Mouse (Mus musculus) heart, postnatal 0 days (tissue): ENCODE results near the gene Sez6l2. TPM values are rescaled to one million over a fixed set of nuclear protein-coding genes. Genes with fewer than 3 reads are reported as not detected.

ENCODE experiments used
- ATAC-seq: fragments of 200-750 bp; cut with Nextera tagmentation; 2 replicates; pipeline ENCODE4 v1.8.0; 2017; ENCODE audit warnings: low read depth, moderate number of reproducible peaks, moderate library complexity; ENCODE audit not compliant: insufficient read depth
- DNase-seq: peaks from one replicate; pipeline ENCODE4 v3.0.0-alpha.2; 2016; ENCODE audit warnings: low spot score
- H3K27ac ChIP-seq: fragments of 300-500 bp; sonication (generic); 2 replicates; pipeline ENCODE4 v1.5.1; 2014; ENCODE audit warnings: low read depth, mild to moderate bottlenecking
- H3K27me3 ChIP-seq: fragments of 300-500 bp; sonication (generic); 2 replicates; pipeline ENCODE4 v1.6.1; 2014; ENCODE audit warnings: low read length, mixed read lengths; ENCODE audit not compliant: control insufficient read depth, insufficient read depth
- H3K36me3 ChIP-seq: fragments of 300-500 bp; sonication (generic); replicated peaks from 2 replicates; pipeline ENCODE4 v1.6.1; 2014; ENCODE audit warnings: low read length, mixed read lengths; ENCODE audit not compliant: control insufficient read depth, insufficient read depth
- H3K4me1 ChIP-seq: fragments of 300-500 bp; sonication (generic); 2 replicates; pipeline ENCODE4 v1.6.1; 2014; ENCODE audit warnings: antibody characterized with exemption; ENCODE audit not compliant: control insufficient read depth, insufficient read depth
- H3K4me2 ChIP-seq: fragments of 300-500 bp; sonication (generic); 2 replicates; pipeline ENCODE4 v1.6.1; 2014; ENCODE audit warnings: low read depth, mild to moderate bottlenecking, low read length, moderate library complexity
- H3K4me3 ChIP-seq: fragments of 300-500 bp; sonication (generic); 2 replicates; pipeline ENCODE4 v1.5.1; 2014; ENCODE audit warnings: low read depth, low read length
- H3K9ac ChIP-seq: fragments of 300-500 bp; sonication (generic); replicated peaks from 2 replicates; pipeline ENCODE4 v1.6.1; 2014; ENCODE audit warnings: low read depth, low read length, mixed read lengths
- H3K9me3 ChIP-seq: fragments of 300-500 bp; sonication (generic); replicated peaks from 2 replicates; pipeline ENCODE4 v1.6.1; 2016; ENCODE audit warnings: low read length; ENCODE audit not compliant: control insufficient read depth
- CTCF ChIP-seq: IDR thresholded peaks from 2 replicates; pipeline ENCODE4 v1.5.1; 2016; ENCODE audit warnings: antibody characterized with exemption, control low read depth, low read depth
- EP300 ChIP-seq: IDR thresholded peaks from 2 replicates; pipeline ENCODE4 v1.6.1; 2016; ENCODE audit warnings: antibody characterized with exemption, low read depth
- WGBS: fragments of 180-500 bp; shearing (Covaris S2); extraction: QIAGEN DNeasy Blood & Tissue Kit; methylation state at CpG from one replicate; pipeline ENCODE4 v1.1.7; 2014; 5-methylcytosine and 5-hydroxymethylcytosine counted together
- polyA plus RNA-seq: library from polyadenylated mRNA; unstranded; fragments of >200 nt; fragmentation: Nextera tagmentation; extraction: Ambion mirVana; gene quantifications from 2 replicates; pipeline ENCODE4 v1.2.1, GENCODE M21; 2015
- total RNA-seq: library from RNA; depleted of rRNA; stranded (reverse); fragments of >200 nt; gene quantifications from 2 replicates; pipeline ENCODE4 v1.2.3, GENCODE M21; 2014; ENCODE audit warnings: low replicate concordance

Gene Sez6l2
- total and polyA plus RNA-seq, 2 experiments from 2014 or later: 1.5 to 8.7 TPM

DNA sequence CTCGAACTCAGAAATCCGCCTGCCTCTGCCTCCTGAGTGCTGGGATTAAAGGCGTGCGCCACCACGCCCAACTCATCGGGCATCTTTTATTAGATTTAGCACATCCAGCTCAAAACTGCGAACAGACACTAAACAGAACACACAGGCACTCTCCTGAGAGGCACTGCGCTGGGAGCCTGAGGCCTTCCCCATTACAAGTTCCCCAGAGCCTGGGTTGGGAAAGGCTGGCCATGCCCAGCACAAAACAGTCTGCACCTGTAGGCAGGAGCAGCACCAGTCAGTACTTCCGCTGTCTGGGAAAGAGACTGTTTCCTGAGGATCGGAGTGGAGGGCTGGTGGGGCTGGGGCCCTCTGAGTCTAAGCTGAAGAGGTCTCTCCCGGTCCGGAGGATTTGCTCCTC, 64.6 kb downstream of the Sez6l2 start:
- H3K27ac ChIP-seq: no peak overlapping the region
- no peak overlapping the region for H3K4me3 ChIP-seq
- no peaks in the 10 kb centered on the region for H3K27me3 ChIP-seq
- 88% methylated on average over 12 of the region's 12 CpGs for WGBS
- 0 out of 2 replicates have a peak, but pooled peaks cover 10% of the 10 kb centered on the region for H3K36me3 ChIP-seq
- ATAC-seq (no peak), DNase-seq (no peak)
- H3K9ac ChIP-seq: no peak overlapping the region
- TF ChIP-seq CTCF (no peak), EP300 (no peak)
- no peaks in the 10 kb centered on the region for H3K9me3 ChIP-seq
- no peak overlapping the region for H3K4me2 ChIP-seq
- peaks cover 12% of the 10 kb centered on the region for H3K4me1 ChIP-seq

DNA sequence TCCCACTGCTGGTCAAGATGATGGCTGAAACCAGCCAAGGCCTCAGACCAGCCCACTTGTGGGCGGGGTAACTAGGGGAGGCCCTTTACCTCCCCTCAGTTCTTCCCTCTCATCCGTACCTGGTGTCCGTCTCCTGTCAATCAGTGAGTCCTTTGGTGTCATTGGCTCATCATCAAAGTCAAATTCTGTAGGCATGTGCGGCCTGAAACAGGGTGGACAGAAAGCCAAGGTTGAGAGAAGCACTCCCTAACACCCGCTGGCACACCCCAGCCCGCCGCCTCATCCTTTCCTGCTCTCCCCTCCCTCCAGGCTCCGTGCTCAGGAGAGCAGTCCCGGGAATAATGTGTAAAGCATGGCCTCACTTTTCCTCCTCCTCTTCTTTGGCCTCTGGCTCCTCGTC, 65.7 kb downstream of the Sez6l2 start:
- peaks cover 21% of the 10 kb centered on the region for H3K4me1 ChIP-seq
- 0 out of 2 replicates have a peak, but pooled peaks cover 10% of the 10 kb centered on the region for H3K36me3 ChIP-seq
- TF ChIP-seq EP300 (no peak), CTCF (no peak)
- ATAC-seq: no peak
- WGBS: 0% methylated on average over 10 of the region's 10 CpGs
- H3K4me2 ChIP-seq: peak overlapping the region; percentile 89
- H3K4me3 ChIP-seq: peak overlapping the region; percentile 53
- H3K9me3 ChIP-seq: no peaks in the 10 kb centered on the region
- H3K27me3 ChIP-seq: no peaks in the 10 kb centered on the region
- DNase-seq: no peak
- H3K27ac ChIP-seq: peak overlapping the region; percentile 88
- H3K9ac ChIP-seq: peak overlapping the region; percentile 63

DNA sequence TGATC, 65.9 kb downstream of the Sez6l2 start, which contains the start of gene Pagr1b:
Gene Pagr1b (minus strand): TSS at position 4 of the 5 bp plus-strand sequence.
- H3K4me2 ChIP-seq: peak within 1 kb of the TSS; percentile 89
- H3K9me3 ChIP-seq: no peaks in the 10 kb centered on the region
- ATAC-seq (no peak), DNase-seq (no peak)
- H3K27ac ChIP-seq: peak within 1 kb of the TSS; percentile 88
- peak within 1 kb of the TSS; percentile 63 for H3K9ac ChIP-seq
- H3K4me1 ChIP-seq: peaks cover 23% of the 10 kb centered on the region
- peak within 1 kb of the TSS; percentile 53 for H3K4me3 ChIP-seq
- TF ChIP-seq CTCF: no peak
- TF ChIP-seq EP300: no peak
- H3K27me3 ChIP-seq: no peaks in the 10 kb centered on the region
- H3K36me3 ChIP-seq: 0 out of 2 replicates have a peak, but pooled peaks cover 10% of the 10 kb centered on the region

DNA sequence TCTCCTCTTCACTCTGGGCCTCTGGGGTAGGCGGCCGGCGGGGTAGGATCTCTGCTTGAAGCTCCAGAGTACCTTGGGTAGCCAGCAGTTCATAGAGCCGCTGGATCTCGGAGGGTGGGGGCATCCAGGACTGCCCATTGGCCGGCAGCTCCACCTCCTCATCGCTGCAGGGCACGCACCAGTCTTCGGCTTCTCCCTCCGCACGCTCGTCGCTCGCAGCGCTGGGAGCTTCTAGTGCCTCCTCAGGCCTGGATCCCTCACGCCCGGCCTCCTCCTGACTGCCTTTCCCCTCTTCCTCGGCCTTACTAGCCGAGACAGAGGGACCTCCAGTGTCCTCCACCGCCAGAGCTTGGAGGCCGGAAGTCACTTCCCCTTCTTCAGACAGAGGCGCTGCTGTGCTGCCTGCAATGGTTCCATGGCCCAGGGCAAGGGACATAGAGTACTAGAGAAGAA, 66.1 kb downstream of the Sez6l2 start:
- DNase-seq (peak; percentile 67), ATAC-seq (peak; percentile 45)
- WGBS: 1% methylated on average over 22 of the region's 22 CpGs
- H3K27ac ChIP-seq: peak overlapping the region; percentile 88
- H3K4me3 ChIP-seq: peak overlapping the region; percentile 53
- TF ChIP-seq EP300 (no peak), CTCF (no peak)
- no peaks in the 10 kb centered on the region for H3K9me3 ChIP-seq
- no peaks in the 10 kb centered on the region for H3K27me3 ChIP-seq
- peak overlapping the region; percentile 63 for H3K9ac ChIP-seq
- peak overlapping the region; percentile 89 for H3K4me2 ChIP-seq
- H3K36me3 ChIP-seq: 0 out of 2 replicates have a peak, but pooled peaks cover 10% of the 10 kb centered on the region
- peaks cover 25% of the 10 kb centered on the region for H3K4me1 ChIP-seq

DNA sequence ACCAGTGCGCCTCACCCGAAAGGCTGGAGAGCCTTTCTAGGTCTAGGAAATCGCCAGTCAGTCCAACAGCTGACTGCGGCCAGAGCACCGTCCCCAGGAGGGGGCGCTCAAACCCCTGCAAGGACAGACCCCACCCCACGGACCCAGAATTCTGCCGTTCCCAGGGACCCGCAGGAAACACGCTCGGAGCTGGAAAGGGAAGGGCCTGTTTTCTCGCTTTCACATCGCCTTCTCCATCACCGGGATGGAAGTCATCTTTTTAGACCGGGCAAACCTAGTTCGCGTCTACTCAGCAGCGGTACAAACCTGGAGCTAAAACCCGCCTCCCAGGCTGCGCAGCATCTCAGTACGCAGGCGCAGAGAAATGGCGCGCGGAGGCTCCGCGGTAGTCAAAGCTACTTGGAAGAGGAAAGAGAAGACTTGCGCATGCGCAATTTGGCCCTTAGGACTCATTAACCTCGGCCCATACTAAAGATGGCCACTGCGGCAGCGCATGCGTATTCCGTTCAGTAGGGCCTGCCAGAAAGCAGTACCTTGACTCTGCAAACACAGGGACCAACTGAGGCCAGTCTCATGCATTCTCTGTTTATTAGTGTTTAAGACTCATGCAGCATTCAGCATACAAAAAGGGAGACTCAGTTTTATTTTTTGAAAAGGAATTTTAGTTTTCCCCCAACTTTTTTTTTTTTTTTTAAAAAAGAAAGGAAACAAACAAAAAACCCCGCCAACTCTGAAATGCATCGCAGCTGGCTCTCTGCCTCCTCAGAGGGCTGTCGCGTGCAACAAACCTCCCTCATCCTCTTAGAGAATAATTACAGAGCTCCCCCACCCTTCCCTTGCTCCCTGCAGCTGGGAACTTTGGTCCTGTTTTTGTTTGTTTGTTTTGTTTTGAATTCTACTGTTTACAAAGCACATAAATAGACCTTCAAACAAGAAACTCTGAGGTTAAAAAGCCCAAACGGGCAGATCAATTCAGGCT, 66.9 kb downstream of the Sez6l2 start, which contains the start of gene Pagr1a:
Gene Pagr1a (minus strand): TSS at position 382 of the 979 bp plus-strand sequence.
- peak; percentile 66 for TF ChIP-seq CTCF
- no peak for TF ChIP-seq EP300
- Histone ChIP-seq H3K4me2 (peak within 1 kb of the TSS; percentile 89), H3K9ac (peak within 1 kb of the TSS; percentile 63), H3K4me1 (peaks cover 26% of the 10 kb centered on the region), H3K36me3 (peaks cover 13% of the 10 kb centered on the region; the same call in 1 of the 2 replicates), H3K9me3 (no peaks in the 10 kb centered on the region), H3K27me3 (no peaks in the 10 kb centered on the region), H3K27ac (peak within 1 kb of the TSS; percentile 88), H3K4me3 (peak within 1 kb of the TSS; percentile 53)
- ATAC-seq: peak; percentile 87
- peak; percentile 99 for DNase-seq
- 3% methylated on average over 39 of the region's 39 CpGs for WGBS

DNA sequence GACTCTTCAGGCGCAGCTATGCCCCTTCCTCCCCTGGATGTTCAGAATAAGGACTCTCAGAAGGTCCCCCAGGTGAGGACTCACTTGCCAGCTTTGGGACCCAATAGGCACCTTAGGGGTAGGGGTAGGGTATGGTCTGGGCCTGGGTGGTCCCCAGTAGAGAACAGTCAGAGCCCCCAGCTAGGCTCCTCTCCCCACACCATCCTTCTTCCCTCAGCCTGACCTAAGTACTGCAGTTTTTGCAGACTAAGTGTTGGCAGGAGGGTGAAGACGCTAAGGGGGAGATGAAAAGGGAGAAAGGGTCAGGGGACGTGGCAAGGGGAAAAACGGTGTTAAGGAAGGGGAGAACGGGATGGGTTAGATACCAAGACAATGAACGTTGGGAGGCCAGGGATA, 67.6 kb downstream of the Sez6l2 start:
- no peak overlapping the region for H3K4me2 ChIP-seq
- DNase-seq (no peak), ATAC-seq (no peak)
- peaks cover 26% of the 10 kb centered on the region for H3K4me1 ChIP-seq
- peaks cover 15% of the 10 kb centered on the region for H3K36me3 ChIP-seq
- TF ChIP-seq CTCF: no peak
- no peak for TF ChIP-seq EP300
- no peaks in the 10 kb centered on the region for H3K27me3 ChIP-seq
- H3K9ac ChIP-seq: no peak overlapping the region
- no peaks in the 10 kb centered on the region for H3K9me3 ChIP-seq
- peak overlapping the region; percentile 88; the same call in 1 of the 2 replicates for H3K27ac ChIP-seq
- WGBS: 36% methylated on average over 6 of the region's 6 CpGs
- H3K4me3 ChIP-seq: no peak overlapping the region
